Mouse (Mus musculus) hindbrain, embryonic 11.5 days (tissue): ENCODE data around the gene Nkd1. TPM values are rescaled to one million over a fixed set of nuclear protein-coding genes. Genes with fewer than 3 reads are reported as not detected.

Experiments used
- ATAC-seq: fragments of 200-750 bp; cut with Nextera tagmentation; 2 replicates; pipeline ENCODE4 v1.8.0; 2017; ENCODE audit warnings: mild to moderate bottlenecking, moderate TSS enrichment, moderate library complexity; ENCODE audit not compliant: low FRiP score
- DNase-seq: peaks from one replicate; pipeline ENCODE4 v3.0.0-alpha.2; 2015; ENCODE audit warnings: low spot score
- H3K27ac ChIP-seq: fragments of 300-500 bp; sonication (generic); 2 replicates; pipeline ENCODE4 v1.5.1; 2014; ENCODE audit warnings: mild to moderate bottlenecking, low read depth, low read length
- H3K27me3 ChIP-seq: fragments of 300-500 bp; sonication (generic); 2 replicates; pipeline ENCODE4 v1.6.1; 2014; ENCODE audit warnings: mild to moderate bottlenecking, low read length, moderate library complexity, mixed read lengths; ENCODE audit not compliant: control insufficient read depth, insufficient read depth
- H3K36me3 ChIP-seq: fragments of 300-500 bp; sonication (generic); 2 replicates; pipeline ENCODE4 v1.6.1; 2014; ENCODE audit warnings: mild to moderate bottlenecking, low read length, moderate library complexity, mixed read lengths; ENCODE audit not compliant: control insufficient read depth, insufficient read depth
- H3K4me1 ChIP-seq: fragments of 300-500 bp; sonication (generic); replicated peaks from 2 replicates; pipeline ENCODE4 v1.6.1; 2014; ENCODE audit warnings: low read length, mixed read lengths; ENCODE audit not compliant: control insufficient read depth, insufficient read depth
- H3K4me2 ChIP-seq: fragments of 300-500 bp; sonication (generic); replicated peaks from 2 replicates; pipeline ENCODE4 v1.6.1; 2014; ENCODE audit warnings: mild to moderate bottlenecking, low read depth, low read length
- H3K4me3 ChIP-seq: fragments of 300-500 bp; sonication (generic); 2 replicates; pipeline ENCODE4 v1.5.1; 2014; ENCODE audit warnings: low read depth, low read length
- H3K9ac ChIP-seq: fragments of 300-500 bp; sonication (generic); 2 replicates; pipeline ENCODE4 v1.6.1; 2014; ENCODE audit warnings: low read depth, low read length
- H3K9me3 ChIP-seq: fragments of 300-500 bp; sonication (generic); 2 replicates; pipeline ENCODE4 v1.6.1; 2016; ENCODE audit warnings: low read length; ENCODE audit not compliant: control insufficient read depth
- WGBS: fragments of 180-500 bp; shearing (Covaris S2); extraction: QIAGEN DNeasy Blood & Tissue Kit; methylation state at CpG from one replicate; pipeline ENCODE4 v1.1.7; 2014; 5-methylcytosine and 5-hydroxymethylcytosine counted together
- polyA plus RNA-seq: library from polyadenylated mRNA; unstranded; fragments of >200 nt; fragmentation: Nextera tagmentation; extraction: Ambion mirVana; gene quantifications from 2 replicates; pipeline ENCODE4 v1.2.1, GENCODE M21; 2014

The Nkd1 gene
- 83.1 and 89.8 TPM in 2 replicates for polyA plus RNA-seq

GRCm38 (mm10) chr8:88520985-88521527 is at the start of gene Nkd1:
Gene Nkd1, plus strand, starts transcription at chr8:88521354.
- H3K9me3 ChIP-seq, result no peaks in the 10 kb centered on the region
- H3K27me3 ChIP-seq, result 0 out of 2 replicates have a peak, but pooled peaks cover 2% of the 10 kb centered on the region
- H3K27ac ChIP-seq, result peak within 1 kb of the TSS; percentile 78
- DNase-seq, result peak; percentile 95
- WGBS, result under 1% methylated on average over 47 of the region's 67 CpGs
- peak; percentile 88 for ATAC-seq
- H3K4me2 ChIP-seq, result peak within 1 kb of the TSS; percentile 92
- peak within 1 kb of the TSS; percentile 89 for H3K4me3 ChIP-seq
- peak within 1 kb of the TSS; percentile 93 for H3K9ac ChIP-seq
- H3K4me1 ChIP-seq, result peaks cover 15% of the 10 kb centered on the region
- no peaks in the 10 kb centered on the region for H3K36me3 ChIP-seq

GRCm38 (mm10) chr8:88481290-88481689 is 39.9 kb upstream of the Nkd1 start:
- DNase-seq, result peak; percentile 22
- Histone ChIP-seq H3K4me1 (no peaks in the 10 kb centered on the region), H3K4me2 (no peak overlapping the region), H3K4me3 (no peak overlapping the region), H3K36me3 (no peaks in the 10 kb centered on the region), H3K27ac (no peak overlapping the region), H3K27me3 (no peaks in the 10 kb centered on the region), H3K9ac (no peak overlapping the region), H3K9me3 (no peaks in the 10 kb centered on the region)
- no peak for ATAC-seq
- 76% methylated on average over 4 of the region's 4 CpGs for WGBS

- Histone ChIP-seq H3K4me3 (no peak overlapping the region), H3K36me3 (no peaks in the 10 kb centered on the region), H3K4me1 (peaks cover 11% of the 10 kb centered on the region), H3K4me2 (no peak overlapping the region), H3K9me3 (no peaks in the 10 kb centered on the region), H3K9ac (peak overlapping the region; percentile 44), H3K27ac (peak overlapping the region; percentile 75), H3K27me3 (no peaks in the 10 kb centered on the region)
- 1% methylated on average over 5 of the region's 5 CpGs for WGBS
- ATAC-seq, result peak; percentile 85
- peak; percentile 67 for DNase-seq
Observed at GRCm38 (mm10) chr8:88488391-88488829, 32.7 kb upstream of the Nkd1 start.

GRCm38 (mm10) chr8:88494076-88494475 is 27.1 kb upstream of the Nkd1 start:
- H3K9me3 ChIP-seq, result no peaks in the 10 kb centered on the region
- no peak overlapping the region for H3K27ac ChIP-seq
- no peak overlapping the region for H3K4me2 ChIP-seq
- H3K36me3 ChIP-seq, result no peaks in the 10 kb centered on the region
- H3K9ac ChIP-seq, result no peak overlapping the region
- peaks cover under 1% of the 10 kb centered on the region; the same call in 1 of the 2 replicates for H3K4me1 ChIP-seq
- WGBS, result 89% methylated on average over 2 of the region's 2 CpGs
- no peak for ATAC-seq
- H3K4me3 ChIP-seq, result no peak overlapping the region
- H3K27me3 ChIP-seq, result no peaks in the 10 kb centered on the region
- no peak for DNase-seq

DNA sequence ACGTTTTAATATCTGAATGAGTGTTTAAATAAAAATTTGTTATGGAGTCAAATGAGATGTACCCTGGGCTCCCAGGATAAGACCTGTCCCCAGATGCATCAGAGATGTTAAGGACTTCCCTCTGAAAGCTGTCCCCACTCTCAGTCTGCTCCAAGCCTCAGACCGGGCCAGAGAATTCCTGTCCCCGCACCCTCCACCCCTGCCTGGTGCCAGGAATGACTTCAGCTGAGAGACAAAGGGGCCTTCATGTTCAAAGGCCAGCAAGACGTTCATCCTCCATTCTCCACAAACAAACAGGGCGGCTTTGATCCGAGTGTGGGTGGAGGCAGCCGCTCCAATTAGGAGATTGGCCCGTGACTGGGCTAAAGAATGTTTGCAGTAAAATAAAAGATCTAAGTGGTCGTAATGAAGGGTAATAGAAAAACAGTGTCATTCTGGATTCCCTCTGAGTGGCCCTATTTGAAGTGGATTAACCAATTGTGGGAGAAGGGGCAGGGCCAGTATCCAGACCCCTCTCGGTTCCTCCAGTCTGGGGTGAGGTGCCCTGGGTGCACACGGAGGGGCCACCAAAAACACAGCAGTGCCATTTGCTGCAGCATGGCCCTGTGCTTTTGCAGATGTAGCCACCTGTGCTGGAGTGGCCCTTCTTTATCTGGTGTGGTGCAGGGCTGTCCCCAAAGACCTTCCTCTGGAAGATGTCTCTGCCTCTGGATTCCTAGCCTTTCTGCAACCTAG is 25.9 kb upstream of the Nkd1 start:
- H3K27ac ChIP-seq, result no peak overlapping the region
- no peaks in the 10 kb centered on the region; the same call in 1 of the 2 replicates for H3K4me1 ChIP-seq
- ATAC-seq (no peak), DNase-seq (peak; percentile 44)
- H3K4me3 ChIP-seq, result no peak overlapping the region
- H3K9ac ChIP-seq, result no peak overlapping the region
- H3K27me3 ChIP-seq, result no peaks in the 10 kb centered on the region
- H3K9me3 ChIP-seq, result no peaks in the 10 kb centered on the region
- H3K36me3 ChIP-seq, result no peaks in the 10 kb centered on the region
- 5% methylated on average over 11 of the region's 11 CpGs for WGBS
- H3K4me2 ChIP-seq, result no peak overlapping the region

DNA sequence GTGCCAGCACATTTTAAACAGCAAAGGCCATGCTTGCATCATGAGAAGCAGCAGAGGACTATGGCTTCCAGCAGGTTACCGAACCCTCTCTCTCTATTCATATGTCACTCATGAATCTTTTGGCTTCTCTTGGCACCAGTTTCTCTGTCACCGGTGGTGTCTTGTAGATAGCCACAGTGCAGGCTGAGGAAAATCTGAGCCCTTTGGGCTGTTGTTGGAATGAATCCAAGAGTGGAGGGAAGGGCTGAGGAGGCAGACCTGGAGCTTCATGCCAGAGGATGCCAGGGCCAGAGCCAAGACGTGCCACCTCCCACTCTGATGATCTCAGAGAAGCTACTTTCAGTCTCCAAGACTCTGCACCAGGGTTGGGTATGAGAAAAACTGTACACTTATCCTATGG is 19.0 kb upstream of the Nkd1 start:
- H3K4me3 ChIP-seq, result no peak overlapping the region
- WGBS, result 89% methylated on average over 3 of the region's 3 CpGs
- ATAC-seq (no peak), DNase-seq (no peak)
- H3K9ac ChIP-seq, result no peak overlapping the region
- no peaks in the 10 kb centered on the region; the same call in 1 of the 2 replicates for H3K4me1 ChIP-seq
- H3K27ac ChIP-seq, result no peak overlapping the region
- H3K36me3 ChIP-seq, result no peaks in the 10 kb centered on the region
- no peaks in the 10 kb centered on the region for H3K27me3 ChIP-seq
- H3K9me3 ChIP-seq, result no peaks in the 10 kb centered on the region
- H3K4me2 ChIP-seq, result no peak overlapping the region

GRCm38 (mm10) chr8:88506981-88507380 is 14.2 kb upstream of the Nkd1 start:
- WGBS, result 88% methylated on average over 5 of the region's 5 CpGs
- no peak for ATAC-seq

DNA sequence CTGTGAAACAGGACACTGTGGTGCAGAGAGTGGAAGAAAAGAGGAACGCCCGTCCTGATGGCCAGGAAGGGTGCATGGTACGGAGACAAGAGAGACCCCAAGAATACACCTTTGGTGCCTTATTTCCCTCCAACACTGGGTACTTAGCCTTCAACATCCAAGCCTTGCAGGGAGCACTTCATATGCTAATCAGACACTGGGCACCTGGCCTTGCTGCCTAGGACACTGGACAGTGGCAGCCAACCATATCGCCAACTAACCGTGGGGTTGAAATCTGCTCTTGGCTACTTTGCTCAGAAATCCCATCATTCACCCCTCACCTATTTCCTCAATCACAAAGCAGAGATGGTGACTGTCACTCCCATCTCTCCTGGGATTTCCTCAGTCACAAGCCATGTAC is 10.1 kb upstream of the Nkd1 start:
- DNase-seq (no peak), ATAC-seq (no peak)
- H3K9me3 ChIP-seq, result no peaks in the 10 kb centered on the region
- H3K4me2 ChIP-seq, result no peak overlapping the region
- H3K27me3 ChIP-seq, result peaks cover 5% of the 10 kb centered on the region; the same call in 1 of the 2 replicates
- no peaks in the 10 kb centered on the region for H3K36me3 ChIP-seq
- peaks cover 6% of the 10 kb centered on the region for H3K4me1 ChIP-seq
- 91% methylated on average over 5 of the region's 5 CpGs for WGBS
- H3K4me3 ChIP-seq, result no peak overlapping the region
- H3K9ac ChIP-seq, result no peak overlapping the region
- no peak overlapping the region for H3K27ac ChIP-seq

More at GRCm38 (mm10) chr8:88506981-88507380, 14.2 kb upstream of the Nkd1 start:
- H3K9ac ChIP-seq, result no peak overlapping the region
- H3K4me1 ChIP-seq, result peaks cover under 1% of the 10 kb centered on the region; the same call in 1 of the 2 replicates
- DNase-seq, result no peak
- H3K27ac ChIP-seq, result no peak overlapping the region
- no peaks in the 10 kb centered on the region for H3K27me3 ChIP-seq
- no peaks in the 10 kb centered on the region for H3K9me3 ChIP-seq
- H3K4me2 ChIP-seq, result no peak overlapping the region
- no peak overlapping the region for H3K4me3 ChIP-seq
- H3K36me3 ChIP-seq, result no peaks in the 10 kb centered on the region
